Mouse (Mus musculus) monocyte, adult 5-6 weeks (primary cell): ENCODE measurements at regions not wholly inside any gene's neighbourhood (a gene's known extent, or its start where the extent isn't known, plus 50 kb on each side); places are given as distances from the start of the nearest gene placed in this dataset.

ENCODE experiments used
- ATAC-seq: fragments of 153-309, 156-312 bp; replicated peaks from 2 replicates; pipeline ENCODE4 v1.8.0; 2017; ENCODE audit warnings: mild to moderate bottlenecking; ENCODE audit not compliant: low TSS enrichment, insufficient number of reproducible peaks, severe bottlenecking, poor library complexity, low FRiP score

GRCm38 (mm10) chr13:83376097-83376797, 127.6 kb upstream of the Mef2c start:
- no peak for ATAC-seq

DNA sequence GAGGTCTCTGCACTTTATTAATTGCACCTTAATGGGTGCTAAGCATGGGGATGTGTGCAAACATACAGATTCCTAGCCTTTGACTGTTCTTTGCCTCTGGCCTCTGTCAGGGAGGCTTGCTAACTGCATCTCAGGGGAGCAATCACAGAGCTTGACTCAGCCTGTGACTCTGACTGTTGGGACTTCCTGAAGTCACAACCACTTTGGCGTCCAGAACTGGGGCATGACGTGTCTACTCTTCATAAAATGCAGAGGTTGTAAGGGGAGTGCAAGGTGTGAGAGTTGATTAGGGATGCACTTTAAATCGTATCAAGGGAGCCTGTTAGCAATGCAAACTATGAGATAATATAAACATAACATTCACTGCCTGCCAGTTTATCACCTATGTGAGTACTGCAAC, 125.2 kb upstream of the Mef2c start:
- ATAC-seq, result no peak

DNA sequence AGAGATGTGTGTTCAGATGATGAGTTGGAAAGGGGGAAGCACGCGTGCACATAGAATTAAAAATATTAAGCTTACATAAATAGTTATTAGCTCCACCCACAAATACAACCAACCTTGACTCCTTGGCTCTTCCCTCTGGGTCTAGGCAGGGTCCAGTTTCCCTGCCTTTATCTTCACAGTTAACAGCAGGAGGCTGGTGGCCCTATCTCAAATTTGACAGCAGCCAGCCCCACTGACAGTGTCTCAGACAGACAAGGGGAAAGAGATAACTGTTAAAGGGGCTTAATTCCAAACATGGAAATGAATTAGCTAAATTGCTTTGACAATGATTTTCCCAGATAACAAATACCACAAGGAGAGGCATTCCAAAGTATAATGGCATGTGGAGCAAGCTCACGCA, 121.2 kb upstream of the Mef2c start:
- no peak for ATAC-seq

DNA sequence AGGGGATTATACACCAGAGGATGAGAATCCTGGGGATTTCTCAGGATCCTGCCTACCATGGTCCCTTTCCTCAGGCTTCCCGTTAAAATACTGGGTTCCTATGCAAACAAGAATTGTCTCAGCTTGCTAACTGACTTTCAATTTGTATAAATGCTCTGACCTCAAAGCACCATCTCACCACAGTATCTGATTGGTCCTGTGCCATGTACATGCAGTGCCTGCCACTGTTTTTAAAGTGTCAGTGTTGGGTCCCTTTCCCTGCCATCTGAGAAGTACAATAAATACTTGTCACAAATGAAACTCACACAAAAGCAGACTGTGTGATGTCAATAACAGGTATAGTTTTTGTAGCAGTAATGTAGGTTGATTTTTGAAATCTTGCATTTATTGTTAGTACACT, 109.1 kb upstream of the Mef2c start:
- no peak for ATAC-seq

DNA sequence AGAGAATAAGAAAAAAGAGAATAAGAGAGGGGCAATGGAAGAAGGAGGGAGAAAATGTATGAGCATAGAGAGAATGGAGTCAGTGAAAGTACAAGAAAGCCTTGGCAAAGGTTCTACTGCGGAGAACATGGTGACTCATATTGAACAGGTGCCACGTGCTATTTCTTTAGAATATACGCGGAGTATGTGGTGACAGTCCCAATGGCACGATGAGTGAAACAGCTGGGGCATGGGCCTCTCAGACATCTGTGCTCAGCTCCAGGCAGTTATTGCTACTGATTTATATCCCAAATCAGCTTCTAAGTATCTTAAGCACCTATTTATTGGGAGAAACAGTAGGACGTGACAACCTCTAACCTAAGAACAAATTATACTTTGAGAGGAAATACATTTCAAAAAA, 104.5 kb upstream of the Mef2c start:
- no peak for ATAC-seq

GRCm38 (mm10) chr13:83439619-83440436, 64.0 kb upstream of the Mef2c start:
- no peak for ATAC-seq

DNA sequence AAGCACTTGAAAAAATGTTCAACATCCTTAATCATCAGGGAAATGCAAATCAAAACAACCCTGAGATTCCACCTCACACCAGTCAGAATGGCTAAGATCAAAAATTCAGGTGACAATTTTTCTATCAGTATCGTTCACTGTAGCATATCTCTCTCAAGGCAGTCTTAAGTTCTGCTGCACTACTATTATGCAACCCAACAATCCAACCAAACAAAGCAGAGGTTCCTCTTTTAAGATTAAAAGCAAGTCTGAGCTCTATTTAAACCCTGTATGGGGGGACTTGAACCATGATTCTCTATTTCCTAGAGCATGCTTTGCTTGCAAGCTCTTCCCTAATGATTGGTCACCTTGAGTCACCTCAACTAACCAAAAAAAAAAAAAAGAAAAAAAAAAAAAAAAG, 59.6 kb upstream of the Mef2c start:
- no peak for ATAC-seq

GRCm38 (mm10) chr13:83450820-83451219, 53.0 kb upstream of the Mef2c start:
- no peak for ATAC-seq

DNA sequence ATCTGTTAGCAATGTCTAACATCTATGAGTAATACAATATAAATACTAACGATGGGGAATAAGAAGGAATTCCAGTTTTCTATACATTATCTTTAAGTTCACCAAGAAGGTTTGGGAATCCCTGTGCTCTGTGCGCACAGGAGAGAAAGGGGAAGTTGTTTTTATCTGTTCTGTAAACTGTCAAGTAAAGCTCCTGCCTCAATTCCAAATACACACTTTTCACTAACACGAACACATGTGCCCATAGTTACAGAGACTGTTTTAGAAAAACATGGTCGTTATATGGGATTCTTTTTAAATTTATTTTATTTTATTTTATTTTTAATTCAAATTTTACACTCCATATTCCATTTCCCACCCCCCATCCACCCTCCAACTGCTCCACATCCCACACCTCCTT, 50.8 kb upstream of the Mef2c start:
- no peak for ATAC-seq
